Mouse (Mus musculus) frontal cortex, postnatal 14 days (tissue): ENCODE measurements at regions not wholly inside any gene's neighbourhood (a gene's known extent, or its start where the extent isn't known, plus 50 kb on each side); places are given as distances from the start of the nearest gene placed in this dataset.

Experiments
- DNase-seq, 2 experiments: peaks; one replicate each; pipeline ENCODE4 v3.0.0; 2022; ENCODE audit warnings: low spot score in 2 of 2

- DNase-seq: no peak
Observed at GRCm38 (mm10) chr4:22998994-22999393, 510.8 kb upstream of the Pou3f2 start.

GRCm38 (mm10) chr4:22997198-22997985 is 509.2 kb upstream of the Pou3f2 start:
- DNase-seq: no peak

- DNase-seq: no peak
Observed at GRCm38 (mm10) chr4:22986763-22987468, 498.8 kb upstream of the Pou3f2 start.

GRCm38 (mm10) chr4:22973585-22974116 is 485.5 kb upstream of the Pou3f2 start:
- no peak for DNase-seq

GRCm38 (mm10) chr4:22972784-22973584 is 484.8 kb upstream of the Pou3f2 start:
- no peak for DNase-seq

GRCm38 (mm10) chr4:22971127-22971526 is 483.0 kb upstream of the Pou3f2 start:
- no peak for DNase-seq

GRCm38 (mm10) chr4:22970495-22970894 is 482.3 kb upstream of the Pou3f2 start:
- DNase-seq: no peak

GRCm38 (mm10) chr4:22949422-22949821 is 461.3 kb upstream of the Pou3f2 start:
- DNase-seq: no peak

GRCm38 (mm10) chr4:22948880-22949279 is 460.7 kb upstream of the Pou3f2 start:
- no peak for DNase-seq

GRCm38 (mm10) chr4:22946788-22947406 is 458.7 kb upstream of the Pou3f2 start:
- no peak for DNase-seq

- no peak for DNase-seq
Observed at GRCm38 (mm10) chr4:22938302-22938701, 450.1 kb upstream of the Pou3f2 start.

- DNase-seq: peak in 1 of 2 experiments; percentile 7
Observed at GRCm38 (mm10) chr4:22924181-22924580, 436.0 kb upstream of the Pou3f2 start.

GRCm38 (mm10) chr4:22914886-22915285 is 426.7 kb upstream of the Pou3f2 start:
- DNase-seq: peak; percentile 13 to 22

- no peak for DNase-seq
Observed at GRCm38 (mm10) chr4:22892694-22893046, 404.5 kb upstream of the Pou3f2 start.

GRCm38 (mm10) chr4:22891974-22892693 is 404.0 kb upstream of the Pou3f2 start:
- no peak for DNase-seq

- DNase-seq: no peak
Observed at GRCm38 (mm10) chr4:22880692-22881091, 392.5 kb upstream of the Pou3f2 start.

- no peak for DNase-seq
Observed at GRCm38 (mm10) chr4:22875392-22875791, 387.2 kb upstream of the Pou3f2 start.

GRCm38 (mm10) chr4:22836124-22836445 is 347.9 kb upstream of the Pou3f2 start:
- DNase-seq: no peak

- DNase-seq: no peak
Observed at GRCm38 (mm10) chr4:22835381-22836123, 347.4 kb upstream of the Pou3f2 start.

GRCm38 (mm10) chr4:22833851-22834440 is 345.8 kb upstream of the Pou3f2 start:
- DNase-seq: no peak
